Comparison of ENCODE assay signal across 8 mouse cellular contexts in genomic region chr4:82506081-82506730, GRCm38 (mm10).
DNase-seq lines count a peak whose midpoint lies in the region; ATAC-seq and TF ChIP-seq lines count a peak whose summit lies in the region.

No protein-coding gene starts in this region.

- TF ChIP-seq CTCF in layer of hippocampus, adult 2 months (conservative IDR thresholded peaks at IDR 0.05), result peak; percentile 22; the same call in 1 of the 2 replicates
- TF ChIP-seq CTCF in liver, postnatal 0 days (IDR thresholded peaks at IDR 0.05; ENCODE audit: low read depth), result no peak

- peak overlapping the region; percentile 95 for H3K4me3 ChIP-seq in layer of hippocampus, adult 2 months
- peak overlapping the region; percentile 71 for H3K4me3 ChIP-seq in liver, postnatal 0 days (ENCODE audit: low read depth, low read length)

- H3K9ac ChIP-seq in liver, postnatal 0 days (replicated peaks), result peak overlapping the region; percentile 83

- H3K27ac ChIP-seq in layer of hippocampus, adult 2 months, result peak overlapping the region; percentile 98
- H3K27ac ChIP-seq in liver, postnatal 0 days (ENCODE audit: low read depth), result peak overlapping the region; percentile 98

- H3K27me3 ChIP-seq in liver, postnatal 0 days (ENCODE audit: insufficient read depth, low read length), result peaks cover 40% of the 10 kb centered on the region

- 2% methylated on average over 16 of the region's 81 CpGs for WGBS in liver, postnatal 0 days (ENCODE audit: insufficient replicate concordance)

- H3K4me1 ChIP-seq in liver, postnatal 0 days (ENCODE audit: insufficient read depth), result no peaks in the 10 kb centered on the region

- TF ChIP-seq EP300 in liver, postnatal 0 days (IDR thresholded peaks at IDR 0.05; ENCODE audit: low read depth), result no peak

- H3K36me3 ChIP-seq in liver, postnatal 0 days (replicated peaks; ENCODE audit: insufficient read depth, low read length), result no peaks in the 10 kb centered on the region

- no peaks in the 10 kb centered on the region for H3K9me3 ChIP-seq in liver, postnatal 0 days (ENCODE audit: low read length)

- peak; percentile 61 for DNase-seq in ES-CJ7 (ENCODE audit: low read depth, low spot score)
- peak; percentile 90 to 95 for DNase-seq in cerebellum, adult 18-20 months
- peak; percentile 66 for DNase-seq in forelimb bud, embryonic 11.5 days (ENCODE audit: low read depth, low spot score)
- DNase-seq in heart, postnatal 25 days (ENCODE audit: low spot score), result peak; percentile 88
- DNase-seq in layer of hippocampus, adult 2 months (ENCODE audit: low spot score in 2 of 2), result peak; percentile 88 to 92
- peak; percentile 83 for DNase-seq in liver, postnatal 0 days
- DNase-seq in ovary, adult 18-20 months (ENCODE audit: low spot score), result peak; percentile 77
- DNase-seq in yolk sac, embryonic 10.5 days (ENCODE audit: low spot score), result peak; percentile 81

- peak; percentile 82 for ATAC-seq in liver, postnatal 0 days

- peak overlapping the region; percentile 75 for H3K4me2 ChIP-seq in liver, postnatal 0 days (ENCODE audit: low read depth, low read length)

- intact Hi-C loops in heart, postnatal 25 days (cut with DNase I), result loop anchor here (5.0 kb wide), 2 partner anchors 144 to 439 kb away; no protein-coding TSS in a partner anchor

Comparison
In these comparisons a context has a peak if more than half of its experiments do, and no peak if none do; other contexts are left out.
1. Peak in every context shown above with its lines: DNase-seq, ATAC-seq, H3K4me3 ChIP-seq and H3K27ac ChIP-seq.